Mouse (Mus musculus) adrenal gland, postnatal 4 days (tissue): ENCODE measurements around the gene Grik4. TPM values are rescaled to one million over a fixed set of nuclear protein-coding genes. Genes with fewer than 3 reads are reported as not detected.

Experiments used
- DNase-seq, 2 experiments: peaks; one replicate each; pipeline ENCODE4 v3.0.0; 2021 to 2022; ENCODE audit warnings: low spot score in 2 of 2, mixed read lengths in 2 of 2
- total RNA-seq, 2 experiments: library from RNA; stranded (reverse); gene quantifications; 2 replicates each; pipeline ENCODE4 v1.2.3; 2021

Grik4 gene
- total RNA-seq, 2 experiments from 2014 or later = 2.2 to 2.4 TPM

DNA sequence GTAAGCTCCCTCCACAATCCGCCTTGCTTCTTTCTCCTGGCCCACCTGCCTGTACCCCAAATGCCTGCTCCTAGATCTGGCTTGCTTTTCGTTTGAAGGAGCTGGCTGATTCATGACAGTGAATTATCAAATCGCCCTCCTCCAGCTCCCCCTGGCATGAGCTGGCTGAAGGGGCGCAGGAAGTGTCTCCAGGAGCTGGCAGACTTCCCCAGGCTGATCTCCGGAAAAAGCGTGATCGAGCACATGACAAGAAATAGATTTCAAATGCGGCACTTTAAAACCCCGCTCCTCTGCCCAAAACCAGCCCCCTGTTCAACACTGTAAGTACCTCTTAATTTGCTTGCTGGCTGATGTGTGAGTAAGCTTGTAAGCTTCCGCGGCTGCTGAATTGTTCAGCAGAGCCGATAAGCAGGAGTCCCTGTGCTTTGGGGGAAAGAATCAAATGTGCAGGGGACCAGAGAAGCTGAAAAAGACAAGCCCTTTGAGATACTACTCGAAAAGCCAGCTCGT, 331.8 kb downstream of the Grik4 start:
- no peak for DNase-seq

DNA sequence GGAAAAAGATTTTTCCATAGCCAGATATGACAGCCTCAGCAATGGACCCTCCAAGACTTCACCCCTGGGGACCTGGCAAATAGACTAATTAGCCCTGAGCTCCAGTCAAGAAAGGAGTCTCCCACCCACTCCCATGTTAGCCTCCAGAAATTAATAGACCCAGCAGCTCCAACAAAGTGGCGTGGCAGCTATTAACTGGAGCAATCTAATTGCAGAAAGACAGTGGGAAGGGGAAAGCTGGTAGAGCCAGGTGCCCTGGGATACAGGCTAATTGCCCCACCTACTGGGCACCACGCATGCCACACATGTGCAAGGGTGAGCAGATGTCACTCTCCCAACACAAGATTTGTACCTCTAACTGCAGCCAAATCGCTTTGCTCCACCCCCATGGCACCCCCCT, 342.8 kb downstream of the Grik4 start:
- DNase-seq = no peak

DNA sequence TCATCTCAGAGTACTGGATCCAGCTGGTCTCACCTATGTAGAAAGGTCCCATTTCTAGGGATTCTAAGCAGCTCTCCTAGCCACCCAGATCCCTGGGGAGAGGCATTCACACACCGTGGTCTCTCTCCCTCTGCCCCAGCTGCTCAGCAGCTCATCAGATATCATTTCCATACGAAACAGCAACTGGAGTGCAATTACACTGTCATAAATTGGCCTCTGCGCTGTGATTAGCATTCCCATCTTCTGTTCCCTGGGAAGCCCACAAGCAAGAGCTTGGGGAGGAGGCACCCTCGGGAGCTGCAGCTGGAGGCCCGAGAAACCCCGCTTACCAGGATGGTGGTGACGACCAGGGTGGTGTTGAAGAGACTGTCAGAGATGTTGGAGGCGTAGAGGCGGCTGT, 346.8 kb downstream of the Grik4 start:
- no peak for DNase-seq

DNA sequence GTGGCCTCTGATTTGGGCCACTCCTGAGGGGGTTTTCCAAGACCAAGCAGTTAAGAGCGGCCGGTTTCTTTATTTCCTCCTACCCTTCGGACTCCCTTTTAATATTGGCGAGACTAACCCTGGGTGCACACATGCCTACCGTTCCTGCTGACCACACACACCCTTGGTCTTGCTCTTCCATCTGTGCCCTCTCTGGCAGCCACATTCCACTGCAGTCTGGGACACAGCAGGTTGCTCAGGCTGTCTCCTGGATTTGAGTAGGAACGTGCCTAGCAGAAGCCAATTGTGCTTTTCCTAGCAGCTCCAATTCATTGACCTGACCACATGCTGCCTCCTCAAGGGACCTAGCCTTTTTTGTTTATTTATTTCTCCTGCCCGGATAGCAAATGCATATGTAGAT, 365.8 kb downstream of the Grik4 start:
- DNase-seq = no peak

- no peak for DNase-seq
Measured at GRCm38 (mm10) chr9:42578106-42578505, 366.2 kb downstream of the Grik4 start.

DNA sequence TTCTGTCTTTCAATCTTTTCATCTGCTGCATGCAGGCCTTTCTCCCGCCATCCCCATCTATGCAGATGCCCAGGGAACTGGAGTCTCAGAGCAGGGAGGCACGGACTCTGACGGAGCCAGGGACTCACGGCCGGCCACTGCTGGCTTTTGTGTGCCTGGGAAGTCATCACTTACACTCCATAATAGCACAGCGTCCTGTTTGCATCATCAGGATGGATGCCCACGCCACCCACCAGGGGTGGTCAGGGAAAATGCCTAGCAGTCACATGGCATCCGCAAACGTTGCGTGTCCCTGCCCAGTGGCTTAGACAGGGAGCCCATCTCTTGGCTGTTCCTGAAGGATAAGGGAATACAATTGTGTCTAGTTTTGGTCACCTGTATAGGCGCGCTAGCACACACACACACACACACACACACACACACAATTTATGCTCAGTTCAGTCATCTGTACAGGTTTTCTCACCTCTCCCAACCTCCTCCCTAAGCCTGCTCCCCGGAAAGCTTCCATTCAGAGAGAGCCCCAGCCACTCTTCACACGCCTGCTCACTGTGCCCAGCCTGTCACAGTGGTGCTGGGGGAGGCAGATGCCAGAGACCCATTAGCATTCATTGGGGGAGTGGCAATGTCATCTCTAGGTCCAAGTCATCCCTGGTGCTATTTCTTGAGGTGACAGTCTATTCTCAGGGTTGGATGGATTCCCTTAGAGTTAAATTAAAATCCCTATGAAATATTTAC, 370.5 kb downstream of the Grik4 start:
- DNase-seq = no peak

DNA sequence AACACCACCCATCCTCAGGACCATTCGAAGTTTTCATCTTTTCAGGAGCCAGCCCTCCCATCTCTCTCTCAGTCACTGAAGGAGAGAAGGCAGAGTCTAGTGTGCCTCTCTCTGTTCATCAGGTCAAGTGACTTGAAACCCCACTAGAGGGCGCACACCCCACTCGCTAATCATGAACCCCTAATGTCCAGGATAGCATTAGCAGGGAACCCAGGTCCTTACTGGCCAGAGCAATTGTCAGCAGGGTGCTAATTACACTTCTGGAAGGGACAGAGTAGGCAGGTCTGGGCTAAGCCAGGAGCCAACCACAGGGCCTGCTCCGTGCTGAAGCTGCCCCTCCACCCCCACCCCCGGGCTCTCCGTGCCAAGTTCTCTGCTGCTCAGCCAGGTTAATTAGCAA, 371.1 kb downstream of the Grik4 start:
- DNase-seq = peak; percentile 16 to 20

GRCm38 (mm10) chr9:42565921-42566320, 378.4 kb downstream of the Grik4 start:
- DNase-seq = no peak

DNA sequence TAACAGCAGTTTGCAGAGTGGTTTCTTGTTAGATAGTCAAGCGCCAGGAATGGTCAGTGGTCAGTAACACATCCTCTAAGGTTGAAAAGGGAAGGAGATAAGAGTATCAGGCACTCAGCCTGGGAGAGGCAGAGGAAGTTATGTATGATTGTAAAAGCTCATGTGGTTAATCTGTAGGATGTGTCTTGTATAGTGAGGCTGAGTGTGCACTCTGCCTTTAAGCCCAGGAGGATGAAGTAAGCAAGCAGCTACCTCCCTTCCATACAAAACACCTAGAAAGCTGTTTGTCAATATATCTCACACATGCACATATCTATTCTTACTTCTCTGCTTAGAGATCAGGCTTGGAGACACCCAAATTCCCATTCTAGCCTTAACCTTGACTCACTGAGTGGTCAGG, 389.1 kb downstream of the Grik4 start:
- DNase-seq = no peak

GRCm38 (mm10) chr9:42550116-42550515, 394.2 kb downstream of the Grik4 start:
- peak; percentile 50 to 73 for DNase-seq

GRCm38 (mm10) chr9:42548981-42549380, 395.3 kb downstream of the Grik4 start:
- no peak for DNase-seq

GRCm38 (mm10) chr9:42544521-42544920, 399.8 kb downstream of the Grik4 start:
- no peak for DNase-seq

DNA sequence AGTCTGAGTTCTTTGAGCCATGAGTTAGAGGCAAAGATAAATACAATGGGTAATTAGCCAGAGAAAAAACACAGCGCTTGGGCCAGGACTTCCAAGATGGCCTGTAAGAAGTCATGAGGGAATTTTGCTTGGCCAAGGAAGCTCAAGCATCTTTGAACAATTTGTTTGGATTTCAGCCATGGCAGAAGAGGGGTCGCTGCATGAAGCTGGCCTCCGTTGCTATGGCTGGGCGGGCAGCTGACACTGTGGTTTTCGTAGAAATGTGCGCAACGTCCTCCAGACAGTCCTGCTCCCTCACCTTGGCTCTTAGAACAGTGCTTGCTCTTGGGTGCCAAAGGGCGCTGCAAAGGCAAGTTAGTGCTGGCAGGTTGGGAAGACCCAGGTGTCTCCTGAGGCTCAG, 410.8 kb downstream of the Grik4 start:
- DNase-seq = no peak

DNA sequence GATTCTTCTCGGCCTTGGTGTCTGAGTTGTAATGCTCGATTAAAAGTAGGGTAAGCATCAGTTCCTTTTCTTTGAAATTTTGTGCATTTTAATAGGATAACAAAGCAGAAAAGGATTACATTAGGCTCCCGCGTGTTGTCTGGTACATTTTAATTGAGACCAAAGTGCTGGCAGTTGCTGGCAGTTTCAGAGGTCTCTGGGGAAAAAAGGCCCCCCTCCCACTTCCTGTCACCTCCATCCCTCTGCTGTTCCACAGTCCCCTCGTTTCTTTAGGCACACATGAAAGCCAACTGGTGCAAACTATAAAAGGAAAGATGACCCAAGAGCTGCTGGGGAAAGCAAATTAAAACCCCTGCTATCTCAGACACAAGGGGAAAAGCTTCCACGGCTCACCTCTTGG, 411.3 kb downstream of the Grik4 start:
- DNase-seq = no peak

- DNase-seq = no peak
Measured at GRCm38 (mm10) chr9:42531951-42532350, 412.3 kb downstream of the Grik4 start.

DNA sequence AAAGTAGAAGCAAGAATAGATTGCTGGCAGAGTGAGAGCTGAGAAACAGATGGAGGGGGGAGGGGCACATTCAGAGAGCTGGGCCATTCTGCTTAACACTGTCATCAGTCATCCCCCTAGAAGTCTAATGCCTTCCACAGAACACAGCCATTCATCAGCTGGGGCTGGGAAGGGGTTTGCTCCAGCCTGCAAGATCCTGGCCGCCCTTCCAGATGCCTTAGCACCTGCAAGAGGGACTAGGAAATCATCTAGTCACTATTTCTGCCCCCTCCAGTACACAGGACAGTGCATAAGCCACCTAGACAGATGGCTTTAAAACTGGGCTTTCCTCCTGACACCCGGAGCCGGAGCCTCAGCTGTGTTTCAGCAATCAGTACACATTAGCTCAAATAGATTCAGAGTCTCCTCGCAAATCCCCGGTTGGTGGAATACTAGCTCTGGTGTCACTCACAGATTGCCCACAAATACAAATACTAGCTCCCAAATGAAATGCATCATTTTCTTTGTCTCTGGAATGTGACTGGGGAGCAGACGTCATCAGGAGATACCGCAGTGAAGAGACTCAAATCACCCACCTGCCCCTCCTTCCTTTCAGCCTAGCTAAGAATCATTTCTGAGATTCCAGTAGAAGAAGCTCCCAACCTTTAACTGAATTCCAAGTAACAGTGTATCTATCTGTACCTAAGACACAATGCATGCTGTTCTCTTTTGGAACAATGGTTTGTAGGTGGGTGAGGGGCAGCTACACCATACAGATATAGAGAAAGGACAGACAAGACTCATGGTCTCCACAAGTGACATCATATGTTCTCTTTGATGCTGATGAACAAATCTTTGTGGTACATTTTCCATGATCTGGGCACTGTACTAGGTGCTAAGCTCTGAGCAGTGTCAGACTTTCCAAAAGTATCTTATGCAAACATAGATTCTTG, 413.8 kb downstream of the Grik4 start:
- DNase-seq = no peak

DNA sequence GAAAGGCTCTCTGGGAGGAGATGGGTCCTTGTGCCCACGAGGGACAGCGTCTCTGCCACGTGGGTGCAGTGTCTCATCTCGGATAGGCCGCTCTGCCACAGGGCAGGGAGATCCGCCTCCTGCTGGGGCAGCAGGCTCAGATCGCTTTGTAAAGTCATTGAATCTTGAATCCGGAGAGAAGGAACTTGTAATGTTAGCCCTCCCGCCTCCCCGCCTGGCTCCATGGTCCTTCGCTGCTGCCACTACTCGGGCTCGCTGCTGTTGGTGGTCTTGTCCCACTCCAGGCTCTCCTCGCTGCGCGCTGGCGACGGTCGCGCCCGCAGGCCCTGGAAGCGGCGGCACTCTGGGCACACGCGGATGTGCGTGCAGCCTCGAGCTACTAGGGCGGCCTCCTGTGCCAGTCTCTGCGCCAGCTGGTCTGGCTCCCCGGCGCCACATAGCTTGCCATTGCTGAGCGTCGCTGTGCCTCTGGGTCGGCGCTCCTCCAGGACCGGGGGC, 423.7 kb downstream of the Grik4 start:
- peak in 1 of 2 experiments; percentile 15 for DNase-seq

DNA sequence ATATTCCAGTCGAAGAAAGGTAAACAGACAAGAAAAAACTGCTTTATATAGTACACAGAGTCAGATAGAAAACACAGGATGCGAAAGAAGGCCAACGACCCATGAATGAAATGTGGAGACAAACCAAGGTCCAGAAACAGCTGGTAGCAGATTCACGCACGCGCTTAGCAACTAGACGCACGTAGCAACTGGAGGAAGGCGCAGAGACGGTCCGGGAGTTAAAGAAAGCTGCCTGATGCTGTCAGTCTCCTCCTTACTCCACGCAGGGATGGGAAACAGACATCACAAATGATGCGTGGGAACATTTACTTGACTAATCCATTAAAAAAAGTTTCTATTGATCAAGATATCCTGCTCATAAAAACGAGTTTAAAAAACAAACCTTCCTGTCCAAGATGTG, 426.1 kb downstream of the Grik4 start:
- DNase-seq = no peak

DNA sequence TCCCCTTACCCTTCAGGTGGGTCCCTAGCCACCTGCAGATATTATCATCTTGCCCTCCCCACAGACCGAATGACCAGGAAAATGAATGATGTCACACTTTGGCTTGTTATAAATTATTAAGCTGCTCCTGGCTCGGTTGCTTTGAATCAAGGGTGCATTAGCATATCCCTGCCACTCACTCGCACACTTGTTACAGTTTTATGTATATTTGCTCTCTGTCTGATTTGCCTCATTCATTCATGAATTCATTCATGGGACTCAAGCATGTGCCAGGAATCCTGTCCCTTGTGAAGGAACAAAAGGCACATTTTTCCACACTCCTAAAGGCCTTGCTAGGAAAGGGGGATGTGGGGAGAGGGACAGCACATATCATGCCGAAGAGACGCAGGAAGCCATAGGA, 431.1 kb downstream of the Grik4 start:
- DNase-seq = no peak

DNA sequence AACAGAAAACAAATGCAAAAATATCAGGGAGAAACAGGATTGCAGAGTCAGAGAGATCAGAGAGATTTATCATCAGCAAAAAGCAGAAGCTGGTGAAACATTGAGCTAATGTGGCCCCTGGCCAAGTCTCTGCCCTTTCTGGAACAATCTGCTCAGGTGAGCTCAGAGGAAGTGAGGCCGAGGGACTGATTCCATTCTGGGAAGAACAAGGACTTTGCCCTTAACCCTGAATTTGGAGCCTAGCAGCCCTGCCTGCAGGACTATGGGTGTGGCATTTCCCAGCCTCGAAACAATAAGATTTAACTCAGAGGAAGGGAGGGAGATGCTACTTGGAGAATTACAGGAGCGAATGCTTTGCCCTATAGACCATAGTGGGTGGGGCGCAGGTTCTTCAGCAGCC, 432.0 kb downstream of the Grik4 start:
- no peak for DNase-seq

GRCm38 (mm10) chr9:42508235-42508634, 436.1 kb downstream of the Grik4 start:
- DNase-seq = no peak

DNA sequence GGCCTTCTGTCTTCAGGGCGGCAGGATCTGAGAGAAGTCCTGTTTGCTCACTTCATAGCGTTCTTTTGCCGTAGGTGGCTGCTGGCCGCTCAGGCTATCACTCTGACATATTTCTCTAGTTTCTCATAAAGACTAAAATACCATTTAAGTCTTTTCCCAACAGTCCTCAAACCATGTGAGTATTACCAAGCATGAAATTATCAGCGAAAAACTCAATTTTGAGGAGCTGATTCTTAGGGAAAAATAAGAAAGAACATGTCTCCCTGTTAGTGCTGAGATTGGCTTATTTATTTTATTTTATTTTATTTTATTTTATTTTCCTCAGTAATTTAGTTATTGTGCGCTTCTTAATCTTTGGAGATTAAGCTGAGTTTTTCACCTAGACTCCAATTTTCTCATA, 436.6 kb downstream of the Grik4 start, which contains the start of gene Tbcel:
Gene Tbcel (minus strand): TSS at position 101 of the 400 bp plus-strand sequence.
- DNase-seq = no peak
